Mouse (Mus musculus) fat pad, adult 2 months (tissue): ENCODE data around the gene Cramp1l.

ENCODE experiments used
- DNase-seq: peaks from one replicate; pipeline ENCODE4 v3.0.0-alpha.2; 2011; ENCODE audit warnings: low read depth, low spot score; ENCODE audit errors: extremely low read depth

Cramp1l gene

DNA sequence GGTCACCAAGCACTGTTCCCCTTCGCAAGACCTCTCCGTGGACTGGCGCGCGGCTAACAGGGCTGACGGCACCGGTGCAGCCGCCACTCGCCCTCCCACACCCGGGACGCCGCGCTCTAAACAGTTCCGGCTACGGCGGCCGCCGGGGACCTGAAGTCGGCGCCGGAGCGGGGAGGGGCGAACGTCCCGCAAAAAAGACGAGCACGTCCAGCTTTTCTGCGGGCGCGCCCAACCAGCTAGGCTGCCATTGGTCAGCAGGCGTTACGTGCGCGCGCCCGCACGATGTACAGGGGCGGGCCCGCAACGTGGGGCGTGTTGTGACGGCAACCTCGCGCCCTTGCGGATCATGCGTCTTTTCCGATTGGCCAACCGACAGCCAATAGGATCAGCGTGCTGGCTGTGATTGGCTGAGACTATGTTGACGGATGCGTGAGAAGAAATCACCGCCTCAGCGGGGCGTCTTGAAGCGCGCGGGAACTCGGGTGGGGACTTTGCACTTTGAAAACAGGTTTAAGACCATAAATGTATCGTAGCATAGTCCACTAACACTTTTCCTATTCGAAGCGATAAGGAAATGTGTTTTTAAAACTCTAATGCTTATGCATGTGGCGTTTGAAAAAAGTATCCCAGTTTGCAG is at the start of gene Cramp1l, which contains the start of gene Ift140:
TSS of gene Cramp1l (minus strand) at position 134 of the 637 bp plus-strand sequence.
TSS of gene Ift140 (plus strand) at position 431 of the 637 bp plus-strand sequence.
- DNase-seq: peak; percentile 91

DNA sequence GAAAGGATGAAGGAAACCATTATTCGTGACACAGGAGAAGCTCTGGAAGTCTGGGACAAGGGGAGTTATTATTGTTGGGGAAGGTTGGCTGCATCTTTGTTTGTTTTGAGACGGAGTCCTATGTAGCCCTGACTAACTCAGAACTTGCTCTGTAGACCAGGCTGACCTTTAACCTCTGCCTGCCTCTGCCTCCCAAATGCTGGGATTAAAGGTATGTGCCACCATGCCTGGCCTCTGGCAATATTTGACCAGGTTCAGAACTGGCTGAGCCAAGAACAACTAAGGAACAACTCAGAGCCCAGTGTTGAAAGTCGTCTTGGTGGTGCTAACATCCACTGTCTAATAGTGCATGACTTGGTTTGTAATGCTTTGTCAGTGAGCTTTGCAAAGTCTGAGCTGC is 49.6 kb upstream of the Cramp1l start:
- no peak for DNase-seq

DNA sequence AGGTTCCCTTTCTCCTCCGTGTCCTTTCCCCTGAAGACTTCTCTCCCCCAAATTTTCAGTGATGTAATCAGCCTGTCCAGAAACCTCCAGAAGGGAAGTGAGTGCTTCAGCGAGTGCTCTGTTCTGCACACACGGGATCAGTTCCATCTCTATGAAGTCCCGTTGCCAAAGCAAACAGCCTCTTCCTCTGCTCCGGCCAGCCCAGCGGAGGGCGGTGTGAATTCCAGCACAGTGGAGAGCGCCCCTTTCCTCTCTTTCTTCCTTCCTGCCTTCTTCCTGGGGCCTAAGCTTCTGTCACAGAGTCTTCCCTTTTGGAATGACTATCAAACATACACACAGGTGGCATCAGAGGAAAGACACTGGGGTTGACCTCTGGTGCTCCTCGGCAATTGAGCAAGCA is 48.8 kb upstream of the Cramp1l start:
- no peak for DNase-seq

DNA sequence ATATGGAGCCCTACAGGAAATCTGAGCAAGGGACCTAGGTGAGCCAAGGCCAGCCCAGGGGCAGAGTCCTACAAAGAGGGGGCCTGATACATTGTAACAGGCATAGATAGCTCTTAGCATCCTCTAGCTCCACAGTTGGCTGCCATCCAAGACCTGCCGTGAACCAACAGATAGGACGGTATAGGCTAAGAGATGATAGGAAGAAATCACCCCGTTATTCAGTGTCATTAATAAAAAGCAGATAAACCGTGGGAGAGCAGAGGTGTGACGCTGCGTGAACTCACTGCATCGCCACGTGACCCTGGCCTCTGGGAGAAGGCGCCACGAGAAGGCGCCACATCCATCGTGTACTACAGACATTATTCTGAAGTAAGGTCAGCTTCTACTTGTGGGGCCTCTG is 48.3 kb upstream of the Cramp1l start:
- DNase-seq: no peak

DNA sequence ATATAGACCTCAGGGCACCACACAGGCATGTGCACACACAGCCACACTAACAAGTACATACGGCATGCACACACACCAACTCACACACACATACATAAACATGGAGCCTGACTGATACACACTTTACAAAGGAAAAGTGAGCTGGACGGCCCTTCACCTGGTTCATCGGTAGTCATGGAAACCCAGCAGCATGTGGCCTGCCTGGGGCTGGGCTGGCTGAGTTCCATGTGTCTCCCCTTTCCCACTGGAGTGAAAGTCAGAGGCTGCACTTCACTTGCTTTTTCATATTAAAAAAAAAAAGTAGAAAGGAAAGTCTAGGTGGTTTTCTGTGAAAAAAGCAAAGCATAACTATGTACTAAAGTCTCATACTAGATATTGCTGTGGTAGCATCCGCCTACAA is 47.7 kb upstream of the Cramp1l start:
- no peak for DNase-seq

DNA sequence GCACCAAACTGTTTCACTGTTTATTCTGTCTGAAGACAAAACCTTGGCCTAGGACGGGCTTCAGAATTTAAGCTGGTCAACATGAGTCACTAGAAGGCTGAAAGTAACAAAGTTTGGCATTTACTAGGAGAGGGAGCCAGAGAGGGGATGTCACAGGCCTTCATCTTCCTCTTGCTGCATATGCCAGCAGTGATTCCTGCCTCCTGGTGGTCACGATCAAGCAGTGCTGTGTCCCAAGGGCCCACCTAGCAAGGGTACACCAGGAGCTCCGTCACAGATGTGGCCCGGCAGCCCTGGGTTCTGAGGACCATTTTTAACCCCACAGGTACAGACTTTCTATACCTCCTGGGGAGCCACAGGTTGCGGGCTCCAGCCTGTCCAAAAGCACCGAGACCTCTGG is 41.5 kb upstream of the Cramp1l start:
- no peak for DNase-seq

DNA sequence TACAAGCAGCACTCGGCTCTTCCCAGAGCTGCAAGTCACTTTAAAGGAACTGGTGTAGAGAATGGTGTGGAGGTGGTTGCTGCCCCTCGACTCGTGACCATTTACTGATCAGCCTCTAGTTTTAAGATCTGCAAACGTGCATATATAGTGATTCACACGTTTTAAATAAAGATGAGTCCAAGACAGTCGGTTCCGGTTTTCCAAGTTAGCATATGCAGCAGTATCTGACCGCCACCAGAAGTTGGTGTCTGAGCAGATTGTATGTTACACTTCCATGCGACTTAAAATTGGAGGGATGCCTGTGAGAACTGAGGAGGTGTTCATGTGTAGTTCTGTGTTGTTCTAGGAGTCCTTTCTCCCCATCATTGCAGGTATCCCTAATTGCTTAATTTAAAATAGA is 37.7 kb upstream of the Cramp1l start:
- no peak for DNase-seq

DNA sequence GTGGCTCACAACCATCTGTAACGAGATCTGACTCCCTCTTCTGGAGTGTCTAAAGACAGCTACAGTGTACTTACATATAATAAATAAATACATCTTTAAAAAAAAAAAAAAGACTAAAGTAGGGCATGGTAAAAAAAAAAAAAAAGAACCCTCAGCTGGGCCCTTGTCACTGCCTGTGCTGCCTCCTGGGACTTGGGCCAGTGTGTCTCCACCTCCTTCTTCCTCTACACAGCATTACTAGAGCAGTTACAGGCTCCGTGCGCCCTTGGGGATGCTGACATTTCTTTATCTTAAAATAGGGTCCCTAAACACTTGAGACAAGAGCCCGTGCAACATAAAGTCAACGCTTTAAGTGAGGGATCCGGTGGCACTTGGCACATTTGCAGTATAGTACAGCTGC is 31.6 kb upstream of the Cramp1l start:
- no peak for DNase-seq

DNA sequence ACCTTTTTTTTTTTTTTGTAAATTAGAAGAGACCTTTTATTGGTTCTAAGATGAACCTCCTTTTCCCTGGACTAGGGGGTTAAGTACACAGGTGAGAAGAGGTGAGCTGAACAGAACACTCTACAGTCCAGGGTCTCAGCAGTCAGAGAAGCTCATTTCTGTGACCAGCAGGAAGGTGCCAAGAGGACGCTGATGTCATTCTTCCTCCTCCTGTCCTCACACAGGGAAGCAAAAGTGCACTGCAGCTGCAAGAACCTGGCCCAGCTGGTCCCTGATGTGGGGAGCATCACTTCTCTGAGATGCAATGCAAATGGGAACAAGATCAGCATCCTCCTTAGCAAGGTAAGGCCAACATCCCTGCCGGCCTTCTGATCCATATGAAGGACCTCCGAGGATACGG is 29.7 kb upstream of the Cramp1l start:
- no peak for DNase-seq

DNA sequence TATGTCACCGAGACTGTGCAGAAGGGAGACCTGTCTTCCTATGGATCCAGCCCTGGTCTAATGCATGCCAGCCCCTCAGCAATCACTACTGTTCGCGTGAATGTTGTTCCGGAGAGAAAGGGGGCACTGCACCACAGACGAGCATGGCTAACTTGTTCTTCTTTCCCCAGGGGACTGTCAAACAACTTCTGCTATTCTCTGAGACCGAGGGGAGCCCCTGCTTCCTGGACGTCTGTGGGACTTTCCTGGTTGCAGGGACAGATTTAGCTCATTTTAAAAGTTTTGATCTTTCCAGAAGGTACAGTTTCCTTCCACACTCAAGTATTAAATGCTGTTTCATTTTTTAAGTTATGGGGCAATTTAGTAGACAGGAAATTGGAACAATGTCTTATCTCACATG is 29.3 kb upstream of the Cramp1l start:
- no peak for DNase-seq

DNA sequence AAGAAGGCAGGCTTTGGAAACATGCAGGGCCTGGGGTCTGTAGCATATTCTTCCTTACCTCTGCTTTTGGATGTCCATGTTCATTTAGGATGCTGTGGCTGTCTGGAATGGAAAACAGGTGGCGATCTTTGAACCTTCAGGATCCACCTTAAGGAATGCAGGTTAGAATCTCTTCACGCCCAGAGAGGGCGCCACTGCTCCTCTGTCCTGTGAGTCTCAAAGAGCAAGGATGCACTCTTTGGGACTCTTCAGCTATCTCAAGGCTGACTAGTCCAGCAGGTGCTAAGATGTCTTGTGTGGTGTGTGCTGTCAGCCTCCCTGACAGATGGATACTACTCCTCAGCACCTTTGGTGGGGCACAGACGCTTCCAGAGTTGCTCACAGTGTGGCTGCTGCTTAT is 20.6 kb upstream of the Cramp1l start:
- DNase-seq: no peak

DNA sequence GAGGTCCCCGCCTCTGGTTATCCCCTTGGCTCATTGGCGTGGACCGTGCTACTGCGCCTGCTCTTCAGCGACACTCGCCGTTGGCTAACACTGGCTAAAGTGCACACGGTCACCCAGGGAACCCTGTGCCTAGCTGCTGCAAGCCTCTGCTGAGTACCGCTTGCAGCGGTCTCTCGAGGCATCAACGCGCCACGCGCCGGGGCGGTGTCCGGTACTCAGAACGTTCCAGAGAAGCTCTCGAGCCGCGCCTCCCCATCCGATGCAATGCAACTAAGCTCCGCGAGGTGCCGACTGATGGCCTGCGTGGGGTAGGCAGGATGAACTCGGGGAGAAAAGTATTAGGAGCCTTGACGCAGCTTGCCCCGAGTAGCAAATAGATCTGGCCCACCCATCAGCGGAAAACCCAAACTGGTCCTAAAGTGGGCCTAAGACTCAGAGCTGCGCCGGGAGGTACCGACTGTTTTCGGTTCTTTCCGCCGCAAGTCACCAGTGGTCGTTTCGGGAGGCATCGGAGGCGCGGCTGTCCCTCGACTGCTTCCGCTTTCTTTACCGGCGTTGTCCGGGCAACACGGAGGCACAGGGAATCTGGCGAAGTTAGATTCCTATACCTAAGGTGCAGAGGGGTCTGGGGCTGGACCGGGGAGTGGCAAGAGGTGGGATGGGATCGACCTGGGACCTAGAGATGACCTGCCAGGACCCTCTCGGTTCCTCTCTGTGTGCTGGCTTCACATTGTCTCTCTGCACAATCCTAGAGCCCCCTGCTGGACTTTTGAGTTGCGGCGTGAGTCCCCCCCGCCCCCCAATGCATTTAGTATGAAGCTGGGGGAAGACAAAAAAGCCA is 924 bp upstream of the Cramp1l start:
- DNase-seq: peak; percentile 16

DNA sequence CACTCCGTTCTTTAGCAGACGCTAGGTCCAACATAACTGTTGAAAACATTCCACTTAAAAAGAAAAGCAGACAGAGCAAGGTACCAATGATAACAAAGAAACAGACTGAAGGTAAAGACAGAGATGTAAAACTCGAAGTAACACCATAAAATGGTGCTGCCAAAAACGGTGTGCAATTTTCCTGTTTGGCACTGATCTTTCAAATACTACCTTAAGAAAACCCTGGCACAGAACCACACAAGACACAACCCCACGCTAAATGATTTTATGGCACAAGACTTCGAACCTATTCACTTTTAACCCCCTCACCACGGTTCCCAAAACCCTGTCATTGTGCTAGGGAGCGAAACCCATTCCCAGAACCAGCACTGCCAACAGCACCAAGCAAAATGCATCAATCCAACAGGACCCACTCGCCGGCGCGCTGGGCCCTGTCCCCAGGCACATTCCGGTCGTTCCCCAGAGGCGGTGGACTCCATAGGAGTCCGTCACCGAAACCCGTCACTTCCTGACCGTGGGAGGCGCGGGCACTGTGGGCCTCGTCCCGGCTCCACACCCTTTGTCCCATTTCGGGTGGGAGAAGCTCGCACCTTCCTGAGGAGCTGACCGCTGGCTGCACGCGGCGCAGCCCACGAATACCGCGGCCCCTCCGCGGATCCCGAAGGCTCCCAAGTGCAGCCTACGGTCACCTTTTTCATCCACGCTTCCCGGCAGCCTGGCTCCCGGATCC is 582 bp downstream of the Cramp1l start:
- DNase-seq: no peak

DNA sequence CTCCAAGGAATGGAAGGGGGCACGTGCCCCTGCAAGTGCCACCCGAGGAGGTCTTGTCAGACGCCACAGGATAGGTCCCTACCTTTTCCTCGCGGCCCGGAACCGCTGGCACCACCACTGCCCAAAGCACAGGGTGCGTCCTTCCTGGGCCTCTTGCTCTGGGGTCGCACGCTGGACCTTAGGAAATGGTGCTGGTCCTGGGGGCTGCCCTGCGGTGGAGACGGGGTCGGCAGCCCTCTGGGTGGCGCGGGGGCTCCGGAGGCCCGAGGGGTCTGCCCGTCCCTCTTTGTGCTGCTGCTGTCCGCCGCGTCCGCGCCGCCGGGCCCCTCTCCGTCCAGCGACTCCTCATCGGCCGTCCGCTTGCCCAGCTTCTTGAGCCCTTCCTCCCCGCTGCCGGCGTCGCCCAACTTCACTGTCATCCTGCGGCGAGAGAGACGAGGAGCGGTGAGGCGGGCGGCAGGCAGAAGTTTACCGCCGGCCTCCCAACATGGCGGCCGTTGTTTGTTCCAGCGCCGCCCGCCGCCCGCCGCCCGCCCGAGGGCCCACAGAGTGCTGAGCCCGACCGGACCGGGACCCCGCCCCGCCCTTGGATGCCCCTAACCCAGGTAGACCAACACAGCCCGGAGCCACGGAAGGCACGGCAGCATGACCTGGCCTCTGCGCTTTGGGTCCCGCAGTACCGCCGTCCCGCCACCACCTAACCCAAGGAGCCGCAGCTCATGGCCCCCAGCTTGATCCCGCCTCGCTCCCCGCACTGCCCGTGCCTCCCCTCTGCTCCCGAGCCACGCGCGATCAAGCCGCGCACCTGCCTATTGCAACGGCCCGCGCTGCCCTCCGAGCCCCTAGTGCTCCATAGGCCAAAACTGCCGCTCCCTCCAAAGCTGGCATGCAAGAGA is 1.7 kb downstream of the Cramp1l start:
- DNase-seq: no peak

DNA sequence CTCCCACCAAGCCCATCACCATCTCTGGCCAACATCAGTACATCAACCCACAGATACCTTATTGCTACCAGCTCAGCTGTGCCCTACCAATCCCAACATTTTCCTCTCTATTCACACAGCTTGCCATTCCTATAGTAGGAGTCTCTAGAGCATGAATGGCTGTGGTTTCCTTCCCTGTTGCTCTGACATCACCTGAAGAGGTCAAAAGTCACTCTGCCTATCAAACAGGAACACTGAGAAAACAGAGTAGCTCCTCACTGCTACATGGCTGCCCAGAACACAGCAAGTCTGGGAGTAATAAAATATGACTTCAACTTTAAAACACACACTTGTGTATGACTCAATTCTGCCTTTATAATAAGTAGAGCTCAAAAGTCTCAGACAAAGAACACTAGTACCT is 8.1 kb downstream of the Cramp1l start:
- no peak for DNase-seq

DNA sequence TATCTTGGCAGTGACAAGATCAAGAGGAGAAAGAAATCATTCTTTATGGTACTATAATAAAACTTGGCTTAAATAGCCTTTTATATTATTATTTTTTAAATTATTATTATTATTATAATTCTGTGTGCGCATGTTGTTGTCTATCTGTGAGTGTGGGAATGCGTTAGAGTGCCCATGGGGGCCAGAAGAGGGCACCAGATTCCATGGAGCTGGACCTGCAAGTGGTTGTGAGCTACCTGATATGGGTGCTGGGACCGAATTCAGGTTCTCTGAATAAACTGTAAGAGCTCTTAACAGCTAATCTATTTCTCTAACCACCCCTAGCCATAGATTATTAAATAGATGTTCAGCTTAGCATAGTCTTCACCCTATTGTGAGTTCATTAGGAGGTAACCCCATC is 10.5 kb downstream of the Cramp1l start:
- no peak for DNase-seq

DNA sequence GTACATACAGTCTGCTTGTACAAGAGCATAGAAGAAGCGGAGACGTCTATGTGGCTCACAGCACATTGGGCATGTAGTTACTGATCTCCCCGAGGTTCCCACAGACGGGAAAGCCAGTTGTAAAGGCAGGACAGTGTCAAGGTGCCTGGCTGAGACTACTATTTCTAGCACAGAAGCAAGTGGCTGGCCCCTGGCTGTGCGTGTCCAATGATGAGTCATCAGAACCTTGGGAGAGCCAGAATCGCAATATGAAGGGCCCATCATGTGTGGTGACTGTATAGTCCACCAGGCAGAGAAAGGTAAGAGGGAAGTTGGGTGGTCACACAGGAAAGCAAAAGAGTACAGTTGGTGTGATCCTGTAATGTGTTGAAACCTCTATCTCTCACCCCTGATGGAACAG is 20.9 kb downstream of the Cramp1l start:
- no peak for DNase-seq

DNA sequence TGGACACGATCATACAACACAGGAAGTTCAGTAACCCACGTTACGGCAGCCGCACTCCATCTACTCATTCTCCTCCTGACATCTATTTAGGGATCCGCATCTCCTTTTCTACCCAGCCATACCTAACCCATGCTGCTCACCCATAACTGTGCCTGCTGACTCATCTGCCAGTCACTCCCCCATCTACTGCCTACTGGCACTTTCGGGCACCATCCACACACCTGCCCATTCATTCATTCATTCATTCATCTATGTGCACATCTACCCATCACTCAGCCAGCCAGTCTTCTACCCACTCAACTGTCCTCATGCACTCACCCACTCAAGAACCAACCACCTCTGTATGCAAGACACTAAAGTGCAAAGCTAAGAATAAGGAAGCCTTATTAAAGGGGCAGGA is 28.4 kb downstream of the Cramp1l start:
- no peak for DNase-seq

DNA sequence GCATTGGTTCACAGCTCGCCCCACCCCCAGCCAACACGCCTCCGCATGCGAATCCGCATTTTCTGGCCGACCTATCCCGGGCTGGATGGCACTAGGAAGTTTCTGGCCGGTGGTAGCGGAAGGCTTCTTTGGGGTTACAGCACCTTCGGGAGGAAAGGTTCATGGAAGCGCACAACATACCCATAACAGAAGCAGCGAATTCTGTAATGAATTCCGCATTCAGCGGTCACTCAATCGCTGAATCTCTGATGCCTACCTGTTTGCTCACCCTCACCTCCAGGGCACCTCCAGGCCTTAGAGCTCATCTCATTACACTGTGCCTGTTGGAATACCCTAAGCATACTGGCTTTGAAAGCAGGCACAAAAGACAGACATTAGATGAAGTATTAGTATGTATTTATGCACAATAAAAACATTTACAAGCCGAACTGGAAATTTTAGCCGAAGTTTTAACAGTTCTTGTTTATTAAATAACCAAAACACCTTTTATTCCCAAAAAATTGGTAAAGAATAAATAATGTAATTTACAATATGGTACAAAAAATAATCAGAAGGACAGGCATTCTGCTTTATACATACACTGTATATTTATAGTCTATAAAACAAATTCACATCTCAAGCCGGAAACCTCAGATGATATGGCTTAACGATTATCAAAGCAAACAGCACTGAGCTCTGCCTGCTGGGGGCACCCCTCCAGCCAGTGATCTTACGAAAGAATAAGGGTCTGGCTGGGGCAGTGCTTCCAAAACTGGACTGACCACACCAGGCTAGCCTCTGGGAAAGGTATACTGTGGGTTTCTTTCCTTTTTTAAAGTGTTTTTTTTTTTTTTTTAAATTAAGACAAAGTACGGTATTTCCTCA is 54.5 kb downstream of the Cramp1l start:
- no peak for DNase-seq
